Mouse (Mus musculus): Measurements from ENCODE around the gene Slc30a7. TPM values are rescaled to one million over a fixed set of nuclear protein-coding genes. Genes with fewer than 3 reads are reported as not detected.

The Slc30a7 gene
- total and polyA plus RNA-seq, 2 experiments from 2014 or later, result 8.4 to 42.2 TPM

DNA sequence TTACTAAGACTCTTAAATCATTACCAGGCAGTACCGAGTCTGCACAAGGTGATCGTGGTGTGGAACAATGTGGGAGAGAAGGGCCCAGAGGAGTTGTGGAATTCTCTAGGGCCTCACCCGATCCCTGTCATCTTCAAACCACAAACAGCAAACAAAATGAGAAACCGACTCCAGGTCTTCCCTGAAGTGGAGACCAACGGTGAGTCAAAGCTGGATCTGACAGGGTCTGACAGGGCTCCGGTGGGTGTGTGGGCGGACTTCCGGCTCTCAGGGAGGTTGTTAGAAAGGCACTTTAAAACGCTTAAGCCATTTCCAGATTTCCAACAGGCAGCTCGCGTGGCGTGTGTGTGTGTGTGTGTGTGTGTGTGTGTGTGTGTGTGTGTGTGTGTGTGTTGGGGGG lies 17.0 kb upstream of the Slc30a7 start:
- Histone ChIP-seq H3K9ac (replicated peaks; ENCODE audit: low read depth, low read length) (no peak overlapping the region), H3K4me3 (ENCODE audit: low read depth, low read length) (no peak overlapping the region), H3K4me1 (ENCODE audit: control insufficient read depth, insufficient read depth) (no peaks in the 10 kb centered on the region), H3K36me3 (replicated peaks; ENCODE audit: control insufficient read depth, insufficient read depth, low read length) (peaks cover 16% of the 10 kb centered on the region), H3K27ac (ENCODE audit: low read depth) (no peak overlapping the region), H3K9me3 (replicated peaks; ENCODE audit: control insufficient read depth, low read length) (no peaks in the 10 kb centered on the region), H3K4me2 (ENCODE audit: low read depth, low read length) (no peak overlapping the region), H3K27me3 (ENCODE audit: control insufficient read depth, insufficient read depth, low read length) (no peaks in the 10 kb centered on the region)
- TF ChIP-seq EP300 (IDR thresholded peaks at IDR 0.05; ENCODE audit: low read depth), result no peak
- TF ChIP-seq CTCF (IDR thresholded peaks at IDR 0.05; ENCODE audit: low read depth), result no peak
- WGBS, result 83% methylated on average over 12 of the region's 12 CpGs
- ATAC-seq (ENCODE audit: insufficient read depth, low read depth), result no peak
- DNase-seq (ENCODE audit: low spot score), result no peak

DNA sequence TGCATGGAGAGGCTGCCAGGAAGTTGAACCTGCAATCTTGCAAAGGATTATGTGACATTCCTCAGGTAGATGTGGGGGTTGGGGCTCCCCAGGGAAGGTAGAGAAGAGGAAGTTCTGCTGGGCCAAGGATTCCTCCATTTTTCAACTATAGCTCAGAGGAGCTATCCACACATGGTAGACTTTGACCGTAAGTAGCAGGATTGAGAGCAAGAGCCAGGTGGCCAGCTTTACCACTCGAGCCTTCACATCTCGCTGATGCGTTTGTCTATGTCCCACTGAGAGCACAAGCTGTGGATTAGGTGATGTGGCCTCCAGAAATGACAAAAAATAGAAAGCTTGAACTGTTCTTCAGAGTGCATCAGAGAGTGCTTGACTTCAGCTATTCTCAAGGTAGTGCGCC lies 11.9 kb upstream of the Slc30a7 start:
- Histone ChIP-seq H3K4me3 (ENCODE audit: low read depth, low read length) (no peak overlapping the region), H3K27ac (ENCODE audit: low read depth) (no peak overlapping the region), H3K36me3 (replicated peaks; ENCODE audit: control insufficient read depth, insufficient read depth, low read length) (no peaks in the 10 kb centered on the region), H3K9me3 (replicated peaks; ENCODE audit: control insufficient read depth, low read length) (no peaks in the 10 kb centered on the region), H3K9ac (replicated peaks; ENCODE audit: low read depth, low read length) (no peak overlapping the region), H3K27me3 (ENCODE audit: control insufficient read depth, insufficient read depth, low read length) (no peaks in the 10 kb centered on the region), H3K4me2 (ENCODE audit: low read depth, low read length) (no peak overlapping the region), H3K4me1 (ENCODE audit: control insufficient read depth, insufficient read depth) (no peaks in the 10 kb centered on the region)
- DNase-seq (ENCODE audit: low spot score) (no peak), ATAC-seq (ENCODE audit: insufficient read depth, low read depth) (no peak)
- 90% methylated on average over 5 of the region's 5 CpGs for WGBS
- no peak for TF ChIP-seq CTCF (IDR thresholded peaks at IDR 0.05; ENCODE audit: low read depth)
- TF ChIP-seq EP300 (IDR thresholded peaks at IDR 0.05; ENCODE audit: low read depth), result no peak

DNA sequence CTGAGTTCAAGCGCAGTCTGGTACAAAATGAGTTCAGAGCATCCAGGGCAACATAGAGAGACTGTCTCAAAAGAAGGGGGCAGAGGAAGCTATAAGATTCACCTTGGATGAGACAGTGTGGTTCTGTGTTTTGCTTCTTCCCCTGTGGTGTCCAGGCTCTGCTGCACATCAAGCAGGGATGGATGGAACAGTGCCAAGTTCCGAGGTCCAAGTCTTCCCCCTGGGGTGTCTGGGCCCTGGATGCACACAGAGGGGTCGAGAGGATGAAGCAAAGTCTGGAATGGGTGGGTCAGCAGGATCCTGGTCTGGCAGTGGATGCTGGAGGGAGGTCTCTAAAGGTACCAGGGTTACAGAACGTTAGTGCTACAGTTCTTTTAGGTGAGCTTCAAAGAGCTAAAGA lies 11.4 kb upstream of the Slc30a7 start:
- Histone ChIP-seq H3K4me3 (ENCODE audit: low read depth, low read length) (no peak overlapping the region), H3K4me1 (ENCODE audit: control insufficient read depth, insufficient read depth) (no peaks in the 10 kb centered on the region), H3K36me3 (replicated peaks; ENCODE audit: control insufficient read depth, insufficient read depth, low read length) (no peaks in the 10 kb centered on the region), H3K27me3 (ENCODE audit: control insufficient read depth, insufficient read depth, low read length) (no peaks in the 10 kb centered on the region), H3K27ac (ENCODE audit: low read depth) (no peak overlapping the region), H3K4me2 (ENCODE audit: low read depth, low read length) (no peak overlapping the region), H3K9ac (replicated peaks; ENCODE audit: low read depth, low read length) (no peak overlapping the region), H3K9me3 (replicated peaks; ENCODE audit: control insufficient read depth, low read length) (no peaks in the 10 kb centered on the region)
- 61% methylated on average over 4 of the region's 4 CpGs for WGBS
- TF ChIP-seq EP300 (IDR thresholded peaks at IDR 0.05; ENCODE audit: low read depth) (no peak), CTCF (IDR thresholded peaks at IDR 0.05; ENCODE audit: low read depth) (no peak)
- DNase-seq (ENCODE audit: low spot score), result no peak
- no peak for ATAC-seq (ENCODE audit: insufficient read depth, low read depth)

DNA sequence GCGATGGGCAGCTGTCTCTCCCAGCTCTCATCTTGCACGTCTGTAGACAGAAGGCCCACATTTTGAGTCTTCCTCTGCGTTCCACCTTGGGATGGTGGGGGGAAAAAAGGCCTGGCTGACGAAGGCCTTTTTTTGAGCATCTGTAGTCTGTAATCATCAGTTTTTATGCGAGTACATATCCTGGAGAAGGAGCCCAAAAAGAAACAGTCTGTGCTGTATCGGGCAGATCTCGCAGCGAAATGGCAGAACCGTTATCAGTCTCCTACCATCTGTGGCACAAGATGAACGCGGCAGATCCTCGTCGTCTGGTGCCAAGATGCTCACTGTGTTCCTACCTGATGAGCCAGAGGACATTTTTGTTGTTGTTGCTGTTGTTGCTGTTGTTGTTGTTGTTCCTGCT lies 8.9 kb upstream of the Slc30a7 start:
- no peak for TF ChIP-seq CTCF (IDR thresholded peaks at IDR 0.05; ENCODE audit: low read depth)
- no peak for TF ChIP-seq EP300 (IDR thresholded peaks at IDR 0.05; ENCODE audit: low read depth)
- H3K4me3 ChIP-seq (ENCODE audit: low read depth, low read length), result no peak overlapping the region
- WGBS, result 94% methylated on average over 13 of the region's 13 CpGs
- no peak overlapping the region for H3K4me2 ChIP-seq (ENCODE audit: low read depth, low read length)
- no peak overlapping the region for H3K27ac ChIP-seq (ENCODE audit: low read depth)
- ATAC-seq (ENCODE audit: insufficient read depth, low read depth), result no peak
- H3K27me3 ChIP-seq (ENCODE audit: control insufficient read depth, insufficient read depth, low read length), result no peaks in the 10 kb centered on the region
- H3K4me1 ChIP-seq (ENCODE audit: control insufficient read depth, insufficient read depth), result 0 out of 2 replicates have a peak, but pooled peaks cover 4% of the 10 kb centered on the region
- DNase-seq (ENCODE audit: low spot score), result no peak
- no peaks in the 10 kb centered on the region for H3K36me3 ChIP-seq (replicated peaks; ENCODE audit: control insufficient read depth, insufficient read depth, low read length)
- no peak overlapping the region for H3K9ac ChIP-seq (replicated peaks; ENCODE audit: low read depth, low read length)
- H3K9me3 ChIP-seq (replicated peaks; ENCODE audit: control insufficient read depth, low read length), result no peaks in the 10 kb centered on the region

DNA sequence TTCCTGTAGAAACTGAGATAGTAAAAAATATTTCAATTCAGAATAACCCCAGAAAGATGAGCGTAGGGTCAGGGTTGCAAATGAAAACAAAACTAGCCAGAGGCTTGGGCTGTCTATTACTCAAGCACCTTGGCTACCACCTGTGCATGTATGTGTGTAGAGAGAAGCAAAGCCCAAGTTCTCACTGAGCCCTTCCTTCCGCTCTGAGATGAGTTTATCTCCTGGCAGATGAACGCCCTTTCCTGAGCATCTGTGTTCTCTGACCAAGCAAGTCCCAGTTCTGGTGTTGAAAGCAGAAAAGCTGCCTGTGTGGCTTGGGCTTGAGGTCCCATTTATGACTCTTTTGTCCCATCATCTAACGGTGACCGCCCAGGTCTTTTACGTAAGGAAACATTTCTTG lies 7.7 kb upstream of the Slc30a7 start:
- Histone ChIP-seq H3K4me3 (ENCODE audit: low read depth, low read length) (no peak overlapping the region), H3K27ac (ENCODE audit: low read depth) (no peak overlapping the region), H3K4me1 (ENCODE audit: control insufficient read depth, insufficient read depth) (0 out of 2 replicates have a peak, but pooled peaks cover 4% of the 10 kb centered on the region), H3K9ac (replicated peaks; ENCODE audit: low read depth, low read length) (no peak overlapping the region), H3K27me3 (ENCODE audit: control insufficient read depth, insufficient read depth, low read length) (no peaks in the 10 kb centered on the region), H3K36me3 (replicated peaks; ENCODE audit: control insufficient read depth, insufficient read depth, low read length) (no peaks in the 10 kb centered on the region), H3K9me3 (replicated peaks; ENCODE audit: control insufficient read depth, low read length) (no peaks in the 10 kb centered on the region), H3K4me2 (ENCODE audit: low read depth, low read length) (no peak overlapping the region)
- ATAC-seq (ENCODE audit: insufficient read depth, low read depth) (no peak), DNase-seq (ENCODE audit: low spot score) (no peak)
- 82% methylated on average over 6 of the region's 6 CpGs for WGBS
- TF ChIP-seq EP300 (IDR thresholded peaks at IDR 0.05; ENCODE audit: low read depth), result no peak

DNA sequence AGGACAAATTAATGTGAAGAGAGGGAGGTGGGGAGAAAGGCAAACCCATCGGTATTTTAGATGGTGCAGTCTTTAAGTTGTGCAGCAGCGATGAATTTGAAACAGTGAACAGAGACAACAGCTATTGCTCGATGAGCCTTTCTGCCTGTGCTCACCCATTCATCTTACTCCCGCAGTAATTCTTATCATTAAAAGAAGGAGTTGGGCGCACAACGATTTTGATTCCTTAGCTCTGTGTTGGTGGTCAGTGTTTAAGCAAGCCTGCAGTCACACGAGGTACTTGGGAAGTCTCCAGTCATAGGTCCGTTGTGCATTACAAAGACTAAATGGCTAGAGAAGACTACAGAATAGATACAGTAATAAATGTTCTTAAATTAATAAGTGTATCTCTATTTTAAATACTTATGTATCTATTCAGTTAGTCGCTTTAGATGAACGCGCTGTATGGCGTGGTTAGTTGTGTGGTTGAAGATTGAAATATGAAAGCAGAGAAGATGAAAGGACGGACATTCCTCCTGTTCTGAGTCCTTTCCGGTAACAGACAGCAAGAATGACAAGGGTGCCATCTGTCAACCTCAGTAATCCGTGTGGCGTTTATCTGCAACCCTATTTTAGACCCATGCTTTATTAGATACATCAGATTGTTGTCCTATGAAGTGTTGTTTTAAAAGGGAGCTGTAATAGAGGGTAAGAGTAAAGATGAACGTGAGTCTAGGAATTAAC lies 2.6 kb upstream of the Slc30a7 start:
- Histone ChIP-seq H3K4me2 (ENCODE audit: low read depth, low read length) (no peak overlapping the region), H3K27me3 (ENCODE audit: control insufficient read depth, insufficient read depth, low read length) (no peaks in the 10 kb centered on the region), H3K9me3 (replicated peaks; ENCODE audit: control insufficient read depth, low read length) (no peaks in the 10 kb centered on the region), H3K36me3 (replicated peaks; ENCODE audit: control insufficient read depth, insufficient read depth, low read length) (no peaks in the 10 kb centered on the region), H3K4me1 (ENCODE audit: control insufficient read depth, insufficient read depth) (peaks cover 4% of the 10 kb centered on the region; the same call in 1 of the 2 replicates), H3K9ac (replicated peaks; ENCODE audit: low read depth, low read length) (no peak overlapping the region), H3K27ac (ENCODE audit: low read depth) (no peak overlapping the region), H3K4me3 (ENCODE audit: low read depth, low read length) (no peak overlapping the region)
- DNase-seq (ENCODE audit: low spot score), result no peak
- WGBS, result 79% methylated on average over 17 of the region's 17 CpGs
- no peak for TF ChIP-seq EP300 (IDR thresholded peaks at IDR 0.05; ENCODE audit: low read depth)
- TF ChIP-seq CTCF (IDR thresholded peaks at IDR 0.05; ENCODE audit: low read depth), result no peak
- no peak for ATAC-seq (ENCODE audit: insufficient read depth, low read depth)

All from heart, postnatal 0 days (tissue).